Mouse (Mus musculus) brain, embryonic 18.5 days (tissue): ENCODE measurements around the gene Cenpu.

Source experiments
- DNase-seq: peaks from one replicate; pipeline ENCODE4 v3.0.0-alpha.2; 2012; ENCODE audit warnings: low read depth, low spot score

Cenpu gene

GRCm38 (mm10) chr8:46551615-46552440, at the start of gene Cenpu:
Gene Cenpu (plus strand): TSS chr8:46552028.
- peak; percentile 99 for DNase-seq

GRCm38 (mm10) chr8:46502333-46503071, 49.3 kb upstream of the Cenpu start:
- no peak for DNase-seq

GRCm38 (mm10) chr8:46503072-46503695, 48.6 kb upstream of the Cenpu start:
- DNase-seq, result no peak

GRCm38 (mm10) chr8:46504196-46504595, 47.6 kb upstream of the Cenpu start:
- no peak for DNase-seq

- no peak for DNase-seq
Measured at GRCm38 (mm10) chr8:46508488-46509395, 43.1 kb upstream of the Cenpu start.

DNA sequence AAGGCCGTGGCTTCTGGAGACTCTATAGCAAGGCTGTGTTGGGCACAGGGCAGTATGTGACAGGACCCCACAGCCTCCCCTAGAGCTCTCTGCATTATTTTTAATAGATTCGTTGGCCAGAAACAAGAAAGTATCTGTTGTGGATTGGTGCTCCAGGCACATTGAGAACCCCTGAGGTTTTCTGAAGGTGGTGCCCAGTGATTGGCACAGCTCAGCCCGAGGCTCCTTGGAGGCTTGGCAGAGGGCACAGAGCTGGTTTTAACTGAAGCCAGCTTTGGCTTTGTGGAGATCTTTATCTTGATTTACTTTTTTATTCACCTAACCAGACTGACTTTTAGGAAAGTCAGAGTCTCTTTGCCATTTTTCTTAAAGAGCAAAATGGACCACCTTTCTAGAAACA, 42.4 kb upstream of the Cenpu start:
- no peak for DNase-seq

- no peak for DNase-seq
Measured at GRCm38 (mm10) chr8:46511336-46511735, 40.5 kb upstream of the Cenpu start.

DNA sequence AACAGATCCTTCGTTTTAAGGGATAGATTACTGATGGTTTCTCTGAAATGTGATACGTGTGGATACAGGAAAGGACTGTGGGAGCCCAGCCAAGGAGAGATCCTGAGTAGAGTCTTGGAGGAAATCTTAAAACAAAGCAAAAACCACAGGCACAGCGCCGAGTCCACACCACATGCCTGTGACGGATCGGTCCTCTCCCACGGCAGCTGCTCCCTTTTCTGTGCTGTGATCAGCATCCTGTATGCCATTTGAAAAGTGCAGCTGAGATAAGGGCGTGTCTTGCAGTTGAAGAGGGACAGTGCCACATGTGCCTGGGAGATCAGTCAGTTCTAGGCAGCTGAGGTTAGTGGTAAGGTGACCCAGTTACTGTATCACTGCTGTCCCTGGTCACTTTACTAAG, 39.3 kb upstream of the Cenpu start:
- no peak for DNase-seq

DNA sequence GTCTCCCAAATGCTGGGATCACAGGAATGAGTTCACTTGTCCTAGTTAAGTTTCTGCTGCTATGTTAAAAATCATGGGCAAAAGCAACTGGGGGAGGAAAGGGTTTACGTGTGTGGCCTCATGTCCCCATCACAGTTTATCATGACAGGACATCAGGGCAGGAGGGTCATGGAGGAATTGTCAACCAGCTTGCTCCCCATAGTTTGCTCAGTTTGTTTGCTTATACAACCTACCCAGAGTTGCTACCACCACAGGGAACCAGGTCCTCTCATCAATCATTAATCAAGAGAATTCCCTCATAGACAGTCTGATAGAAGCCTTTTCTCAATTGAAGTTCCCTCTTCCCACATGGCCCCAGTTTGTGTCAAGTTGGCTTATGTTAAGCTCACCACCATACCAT, 37.8 kb upstream of the Cenpu start:
- no peak for DNase-seq

GRCm38 (mm10) chr8:46520667-46521066, 31.2 kb upstream of the Cenpu start:
- DNase-seq, result no peak

DNA sequence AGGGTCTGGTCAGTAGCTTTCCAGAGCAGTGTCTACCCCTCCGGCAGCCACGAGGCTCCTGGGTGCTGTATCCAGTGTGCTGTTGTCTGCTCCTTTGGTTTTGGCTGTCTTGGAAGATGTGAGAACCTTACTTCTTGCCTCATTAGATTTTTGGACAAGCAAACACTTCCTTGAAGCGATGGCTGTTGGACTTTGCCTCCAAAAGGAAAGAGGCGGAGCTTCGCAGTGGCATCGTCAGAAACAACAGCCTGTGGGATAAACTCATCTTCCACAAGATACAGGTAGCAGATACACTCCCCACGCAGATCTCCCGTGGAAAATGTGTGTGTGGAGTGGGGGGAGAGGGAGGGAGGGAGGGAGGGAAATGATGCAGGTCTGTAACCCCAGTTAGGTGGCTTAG, 25.7 kb upstream of the Cenpu start:
- no peak for DNase-seq

- DNase-seq, result no peak
Measured at GRCm38 (mm10) chr8:46526821-46527220, 25.0 kb upstream of the Cenpu start.

DNA sequence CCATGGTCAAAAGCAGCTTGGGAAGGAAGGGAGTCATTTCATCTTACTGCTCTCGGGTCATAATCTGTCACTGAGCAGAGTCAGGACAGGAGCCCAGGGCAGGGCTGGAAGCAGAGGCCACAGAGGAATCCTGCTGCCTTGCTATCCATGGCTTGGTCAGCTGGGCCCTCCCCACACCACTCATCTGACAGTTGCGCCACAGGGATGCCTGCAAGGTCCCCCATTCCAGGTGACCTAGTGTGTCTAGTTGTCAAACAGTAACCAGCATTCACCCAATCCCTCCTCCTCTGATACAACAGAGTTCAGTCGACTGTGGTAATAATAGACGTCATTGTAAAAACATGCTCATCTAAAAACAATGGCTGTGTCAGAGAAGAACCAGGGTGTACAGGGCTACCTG, 22.3 kb upstream of the Cenpu start:
- DNase-seq, result no peak

- no peak for DNase-seq
Measured at GRCm38 (mm10) chr8:46530541-46530940, 21.3 kb upstream of the Cenpu start.

GRCm38 (mm10) chr8:46533926-46534325, 17.9 kb upstream of the Cenpu start:
- no peak for DNase-seq

GRCm38 (mm10) chr8:46539701-46540100, 12.1 kb upstream of the Cenpu start:
- no peak for DNase-seq

GRCm38 (mm10) chr8:46543191-46543590, 8.6 kb upstream of the Cenpu start:
- DNase-seq, result no peak

- no peak for DNase-seq
Measured at GRCm38 (mm10) chr8:46543662-46544061, 8.2 kb upstream of the Cenpu start.

GRCm38 (mm10) chr8:46545854-46546253, 6.0 kb upstream of the Cenpu start:
- no peak for DNase-seq

GRCm38 (mm10) chr8:46546431-46547176, 5.2 kb upstream of the Cenpu start:
- DNase-seq, result no peak

- DNase-seq, result peak; percentile 26
Measured at GRCm38 (mm10) chr8:46547245-46547644, 4.6 kb upstream of the Cenpu start.
